Mouse (Mus musculus) G1E (cell line): ENCODE data around the gene Plxnc1.

Experiments
- CTCF ChIP-seq: IDR thresholded peaks from 2 replicates; pipeline ENCODE4 v1.5.1; 2012; ENCODE audit warnings: low read depth, low read length, inconsistent platforms, mixed read lengths
- GATA1 ChIP-seq: IDR thresholded peaks from 2 replicates; pipeline ENCODE4 v1.6.1; 2012; ENCODE audit warnings: borderline replicate concordance, low read length, inconsistent platforms, mixed read lengths
- GATA2 ChIP-seq: IDR thresholded peaks from 2 replicates; pipeline ENCODE4 v1.6.1; 2012; ENCODE audit warnings: low read depth, low read length, inconsistent platforms, borderline replicate concordance
- POLR2AphosphoS5 ChIP-seq: IDR thresholded peaks from 2 replicates; pipeline ENCODE4 v1.6.1; 2012; ENCODE audit warnings: low read depth, low read length, inconsistent platforms; ENCODE audit not compliant: insufficient replicate concordance
- TAL1 ChIP-seq: conservative IDR thresholded peaks from 2 replicates; pipeline ENCODE4 v1.6.1; 2012; ENCODE audit warnings: low read depth, low read length, inconsistent platforms, mixed read lengths

GRCm38 (mm10) chr10:94965093-94965492 lies 20.5 kb upstream of the Plxnc1 start:
- no peak for TF ChIP-seq POLR2AphosphoS5
- no peak for TF ChIP-seq GATA2
- TF ChIP-seq CTCF: peak; percentile 51
- no peak for TF ChIP-seq GATA1
- TF ChIP-seq TAL1: no peak
